Mouse (Mus musculus) ES-Bruce4 (cell line): ENCODE results near the gene Ntrk1. TPM values are rescaled to one million over a fixed set of nuclear protein-coding genes. Genes with fewer than 3 reads are reported as not detected.
A peak's percentile ranks its signal among the peaks of the same experiment; 100 is the strongest.
"Not testable (repeated sequence)": the region's sequence is repeated elsewhere in the genome, so short reads cannot be mapped to it uniquely, and the experiment has no call there.

Experiments
- H3K27ac ChIP-seq: 2 replicates; pipeline ENCODE4 v1.5.1; 2012; ENCODE audit warnings: low read length, inconsistent platforms; ENCODE audit not compliant: insufficient read depth
- H3K27me3 ChIP-seq: 2 replicates; pipeline ENCODE4 v1.6.1; 2012; ENCODE audit warnings: mild to moderate bottlenecking, low read length, inconsistent platforms; ENCODE audit not compliant: control insufficient read depth, poor library complexity, insufficient read depth, severe bottlenecking
- H3K36me3 ChIP-seq: 2 replicates; pipeline ENCODE4 v1.6.1; 2012; ENCODE audit warnings: inconsistent platforms, mild to moderate bottlenecking, low read length, moderate library complexity; ENCODE audit not compliant: control insufficient read depth, poor library complexity, insufficient read depth, severe bottlenecking
- H3K4me1 ChIP-seq: one replicate; pipeline ENCODE4 v1.8.1; 2011; ENCODE audit warnings: low read length; ENCODE audit not compliant: control insufficient read depth, insufficient read depth
- H3K4me3 ChIP-seq: 2 replicates; pipeline ENCODE4 v1.5.1; 2011; ENCODE audit warnings: low read depth, mild to moderate bottlenecking, low read length
- H3K9ac ChIP-seq: 2 replicates; pipeline ENCODE4 v1.6.1; 2012; ENCODE audit warnings: low read depth, mild to moderate bottlenecking, inconsistent platforms; ENCODE audit not compliant: poor library complexity, severe bottlenecking
- H3K9me3 ChIP-seq: replicated peaks from 2 replicates; pipeline ENCODE4 v1.6.1; 2012; ENCODE audit warnings: mild to moderate bottlenecking, low read length, inconsistent platforms; ENCODE audit not compliant: control insufficient read depth, poor library complexity, insufficient read depth, severe bottlenecking
- CTCF ChIP-seq: IDR thresholded peaks from one replicate; pipeline ENCODE4 v1.8.1; 2011; ENCODE audit warnings: low read depth, low read length
- EP300 ChIP-seq: IDR thresholded peaks from 2 replicates; pipeline ENCODE4 v1.6.1; 2011; ENCODE audit warnings: low read depth, low read length; ENCODE audit not compliant: insufficient read depth
- POLR2A ChIP-seq: IDR thresholded peaks from one replicate; pipeline ENCODE4 v1.8.1; 2011; ENCODE audit warnings: low read length; ENCODE audit not compliant: insufficient read depth
- polyA plus RNA-seq: library from polyadenylated mRNA; stranded (reverse); fragments of >200 nt; gene quantifications from 2 replicates; pipeline ENCODE4 v1.2.4, GENCODE M21; 2011; ENCODE audit warnings: low read depth; ENCODE audit not compliant: missing spikeins, insufficient read depth, insufficient read length

The Ntrk1 gene
- polyA plus RNA-seq, 1 experiment = 0.46 TPM

DNA sequence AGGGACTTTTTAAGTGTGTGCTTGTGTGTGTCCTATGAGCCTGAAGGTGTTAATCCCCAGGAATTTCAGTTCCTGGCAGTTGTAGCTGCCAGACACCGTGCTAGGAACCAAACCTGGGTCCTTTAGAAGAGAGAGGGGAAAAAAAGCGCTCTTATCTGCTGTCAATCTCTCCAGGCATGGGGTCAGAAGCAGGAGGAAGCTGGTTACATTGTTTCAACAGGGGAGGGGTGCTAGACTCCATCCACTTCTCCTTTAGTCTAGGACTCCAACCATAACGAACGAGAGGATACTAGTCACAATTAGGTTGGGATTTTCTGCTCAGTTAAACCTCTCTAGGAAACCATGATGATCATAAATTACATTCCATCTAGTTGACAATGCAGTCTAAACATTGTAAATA lies 33.5 kb upstream of the Ntrk1 start:
- Histone ChIP-seq H3K27me3 (no peaks in the 10 kb centered on the region; the same call in 1 of the 2 replicates), H3K27ac (no peak overlapping the region), H3K9ac (no peak overlapping the region), H3K4me1 (no peaks in the 10 kb centered on the region), H3K9me3 (no peaks in the 10 kb centered on the region), H3K36me3 (no peaks in the 10 kb centered on the region), H3K4me3 (no peak overlapping the region)
- TF ChIP-seq CTCF = no peak
- no peak for TF ChIP-seq POLR2A
- TF ChIP-seq EP300 = no peak

DNA sequence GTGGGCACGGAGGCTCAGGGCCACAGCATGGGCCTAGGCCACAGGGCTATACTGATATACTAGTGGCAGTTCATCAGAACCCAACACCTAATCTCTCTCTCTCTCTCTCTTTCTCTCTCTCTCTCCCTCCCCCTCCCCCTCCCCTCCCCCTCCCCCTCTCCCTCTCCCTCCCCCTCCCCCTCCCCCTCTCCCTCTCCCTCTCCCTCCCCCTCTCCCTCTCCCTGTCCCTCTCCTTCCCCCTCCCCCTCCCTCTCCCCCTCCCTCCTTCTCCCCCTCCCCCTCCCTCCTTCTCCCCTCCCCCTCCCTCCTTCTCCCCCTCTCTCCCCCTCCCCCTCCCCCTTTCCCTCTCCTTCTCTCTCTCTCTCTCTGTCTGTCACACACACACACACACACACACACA lies 29.2 kb upstream of the Ntrk1 start, which contains the start of gene Pear1:
TSS of gene Pear1 (minus strand) at position 101 of the 400 bp plus-strand sequence.
- H3K27ac ChIP-seq, H3K36me3 ChIP-seq, H3K9ac ChIP-seq, H3K4me1 ChIP-seq, H3K4me3 ChIP-seq, H3K27me3 ChIP-seq, H3K9me3 ChIP-seq: not testable (repeated sequence)

DNA sequence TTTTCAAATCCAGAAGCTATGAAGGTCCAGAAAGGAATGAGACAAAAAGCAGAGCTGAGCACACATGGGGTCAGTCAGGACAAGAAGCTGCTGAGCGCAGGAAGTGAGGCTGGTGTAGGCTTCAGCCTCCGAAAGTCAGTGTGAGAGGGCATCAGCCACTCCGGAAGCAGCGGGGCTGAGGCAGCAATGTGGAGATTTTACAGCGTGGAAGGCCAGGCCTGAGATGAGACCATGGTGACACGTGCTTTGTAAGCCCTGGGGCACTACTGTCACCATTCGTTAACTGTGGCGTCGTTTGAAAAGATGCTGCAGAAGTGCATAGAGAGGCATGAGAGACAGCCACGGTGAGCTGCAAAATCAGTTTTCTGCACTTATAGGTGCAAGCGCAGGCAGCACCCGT lies 23.3 kb upstream of the Ntrk1 start:
- H3K9ac ChIP-seq = no peak overlapping the region
- H3K36me3 ChIP-seq = no peaks in the 10 kb centered on the region
- H3K9me3 ChIP-seq = no peaks in the 10 kb centered on the region
- H3K27me3 ChIP-seq = no peaks in the 10 kb centered on the region
- TF ChIP-seq EP300 (no peak), POLR2A (no peak), CTCF (no peak)
- no peak overlapping the region for H3K27ac ChIP-seq
- no peak overlapping the region for H3K4me3 ChIP-seq
- no peaks in the 10 kb centered on the region for H3K4me1 ChIP-seq

DNA sequence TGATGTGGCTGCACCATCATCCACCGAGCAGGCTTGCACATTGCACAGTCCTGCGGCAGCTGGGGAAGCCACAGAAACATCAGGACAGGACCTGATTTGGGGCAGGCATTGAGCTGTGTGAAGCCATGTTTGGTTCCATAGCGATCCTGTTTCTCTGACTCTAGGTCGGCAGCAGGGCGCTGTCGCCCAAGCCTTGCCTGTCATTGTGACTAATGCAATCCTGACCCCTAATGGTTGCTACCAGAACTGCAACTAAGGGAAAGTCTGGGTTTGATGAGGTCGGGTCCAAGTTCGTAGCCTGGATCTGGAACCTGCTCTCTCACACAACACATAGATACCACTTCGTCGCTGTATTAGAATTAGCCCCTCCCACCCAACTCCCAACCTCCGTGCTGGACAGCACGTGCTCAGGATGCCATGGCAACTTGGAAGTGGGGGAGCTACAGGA lies 21.7 kb upstream of the Ntrk1 start:
- no peak overlapping the region for H3K27ac ChIP-seq
- TF ChIP-seq POLR2A (no peak), CTCF (peak; percentile 92)
- H3K27me3 ChIP-seq = no peaks in the 10 kb centered on the region
- H3K36me3 ChIP-seq = no peaks in the 10 kb centered on the region
- H3K9me3 ChIP-seq = no peaks in the 10 kb centered on the region
- H3K9ac ChIP-seq = no peak overlapping the region
- H3K4me3 ChIP-seq = no peak overlapping the region
- H3K4me1 ChIP-seq = no peaks in the 10 kb centered on the region

DNA sequence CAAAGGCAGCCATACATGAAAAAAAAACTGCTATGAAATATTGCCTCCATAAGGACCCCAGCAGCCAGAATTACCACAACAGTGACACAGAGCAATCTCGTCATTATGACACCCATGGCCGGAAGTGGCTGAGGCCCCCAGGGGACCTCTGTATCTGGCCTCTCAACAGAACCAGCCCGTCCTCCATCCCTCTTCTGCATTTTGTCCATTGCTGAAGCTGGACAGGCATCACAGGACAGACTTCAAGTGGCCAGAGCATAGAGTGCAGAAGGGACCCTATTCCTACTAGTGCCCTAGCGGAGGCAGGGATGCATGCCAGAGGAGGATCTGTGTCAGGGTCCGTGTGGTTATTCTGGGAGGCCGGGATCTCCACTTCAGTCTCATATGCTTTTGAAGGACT lies 21.2 kb upstream of the Ntrk1 start:
- Histone ChIP-seq H3K9ac (no peak overlapping the region), H3K27me3 (no peaks in the 10 kb centered on the region), H3K4me1 (no peaks in the 10 kb centered on the region)

DNA sequence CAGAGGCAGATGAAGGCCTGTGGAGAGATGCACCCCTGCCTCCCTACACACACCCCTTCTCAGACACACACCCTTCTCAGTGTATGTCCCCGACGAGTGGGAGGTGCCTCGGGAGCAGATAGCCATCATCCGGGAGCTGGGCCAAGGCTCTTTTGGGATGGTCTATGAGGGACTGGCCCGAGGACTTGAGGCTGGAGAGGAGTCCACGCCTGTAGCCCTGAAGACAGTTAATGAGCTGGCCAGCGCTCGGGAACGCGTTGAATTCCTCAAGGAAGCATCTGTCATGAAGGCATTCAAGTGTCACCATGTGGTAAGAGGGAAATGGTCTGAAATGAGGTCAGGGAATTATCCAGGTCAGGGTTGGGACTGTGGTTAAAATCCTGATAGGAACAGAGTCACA lies 17.9 kb upstream of the Ntrk1 start:
- no peak overlapping the region for H3K27ac ChIP-seq
- H3K36me3 ChIP-seq = no peaks in the 10 kb centered on the region
- no peak overlapping the region for H3K4me3 ChIP-seq
- no peaks in the 10 kb centered on the region for H3K4me1 ChIP-seq
- no peaks in the 10 kb centered on the region for H3K9me3 ChIP-seq
- no peaks in the 10 kb centered on the region for H3K27me3 ChIP-seq
- H3K9ac ChIP-seq = no peak overlapping the region
- no peak for TF ChIP-seq POLR2A
- TF ChIP-seq EP300 = no peak
- TF ChIP-seq CTCF = no peak

More for the DNA sequence above, 21.2 kb upstream of the Ntrk1 start:
- no peak for TF ChIP-seq CTCF
- TF ChIP-seq POLR2A = no peak
- TF ChIP-seq EP300 = no peak
- Histone ChIP-seq H3K36me3 (no peaks in the 10 kb centered on the region), H3K27ac (no peak overlapping the region), H3K4me3 (no peak overlapping the region), H3K9me3 (no peaks in the 10 kb centered on the region)

DNA sequence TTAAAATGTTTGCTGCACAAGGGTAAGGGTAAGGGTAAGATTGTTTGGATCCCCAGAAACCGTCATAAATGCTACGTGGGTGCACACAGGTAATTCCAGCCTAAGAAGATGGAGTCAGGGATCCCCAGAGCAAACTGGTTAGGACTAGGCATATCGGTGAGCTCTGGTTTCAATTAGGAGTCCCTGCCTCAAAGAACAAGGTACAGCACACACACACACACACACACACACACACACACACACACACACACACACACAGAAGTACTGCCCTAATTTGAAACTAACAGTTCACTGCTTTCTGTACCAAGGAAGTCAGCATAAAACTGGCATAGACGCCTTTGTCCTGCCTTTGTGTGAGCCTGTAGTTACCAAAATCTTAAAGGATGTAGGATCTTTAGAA lies 17.5 kb upstream of the Ntrk1 start:
- H3K4me1 ChIP-seq = no peaks in the 10 kb centered on the region
- TF ChIP-seq CTCF = no peak
- no peak for TF ChIP-seq POLR2A
- no peak for TF ChIP-seq EP300
- no peak overlapping the region for H3K27ac ChIP-seq
- H3K9me3 ChIP-seq = no peaks in the 10 kb centered on the region
- H3K9ac ChIP-seq = no peak overlapping the region
- H3K27me3 ChIP-seq = no peaks in the 10 kb centered on the region
- H3K4me3 ChIP-seq = no peak overlapping the region
- H3K36me3 ChIP-seq = no peaks in the 10 kb centered on the region
